Mouse (Mus musculus): ENCODE data around the gene Cmip.

Cmip gene

GRCm38 (mm10) chr8:117464525-117464924 is 207.7 kb downstream of the Cmip start:
- no peak for DNase-seq (ENCODE audit: low spot score in 2 of 2)

GRCm38 (mm10) chr8:117465250-117465649 is 208.4 kb downstream of the Cmip start:
- peak in 1 of 2 experiments; percentile 61 for DNase-seq (ENCODE audit: low spot score in 2 of 2)

DNA sequence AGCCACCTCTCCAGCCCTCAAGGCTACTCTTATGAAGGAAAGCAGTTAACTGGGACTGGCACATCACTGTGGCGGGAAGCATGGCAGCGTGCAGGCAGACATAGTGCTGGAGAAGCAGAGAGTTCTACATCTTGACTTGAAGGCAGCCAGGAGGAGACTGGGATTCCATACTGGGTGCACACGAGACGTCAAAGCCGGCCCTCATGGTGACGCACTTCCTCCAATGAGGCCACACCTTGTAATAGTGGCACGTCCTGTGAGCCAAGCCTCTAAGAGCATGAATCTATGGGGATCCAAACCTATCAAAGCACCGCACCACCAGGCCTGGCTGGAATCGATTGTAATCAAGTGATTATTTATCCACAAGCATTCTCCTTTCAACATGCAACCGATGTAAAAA is 210.6 kb downstream of the Cmip start:
- DNase-seq (ENCODE audit: low spot score in 2 of 2): no peak

- no peak for DNase-seq (ENCODE audit: low spot score in 2 of 2)
These were observed 212.8 kb downstream of the Cmip start for GRCm38 (mm10) chr8:117469431-117470341.

DNA sequence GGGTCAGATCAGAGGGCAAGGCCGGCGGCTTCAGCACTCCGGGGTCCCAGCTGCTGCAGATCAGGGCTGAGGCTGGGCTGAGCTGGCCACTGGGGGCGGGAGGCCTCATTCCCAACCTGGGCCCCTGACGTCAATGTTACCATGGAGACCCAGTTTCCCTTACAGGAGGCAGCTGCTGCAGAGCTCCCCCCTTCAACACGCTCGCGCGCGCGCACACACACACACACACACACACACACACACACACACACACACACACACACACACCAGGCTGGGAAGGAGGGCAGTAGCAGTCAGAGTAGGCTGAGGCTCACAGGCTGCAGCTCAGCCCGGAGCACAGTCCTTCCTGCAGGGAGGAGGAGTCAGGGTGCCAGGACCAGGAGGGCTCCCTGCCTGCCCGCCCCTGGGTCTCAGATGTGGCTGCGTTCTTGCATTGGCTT is 213.5 kb downstream of the Cmip start:
- DNase-seq (ENCODE audit: low spot score in 2 of 2): peak; percentile 86 to 92

GRCm38 (mm10) chr8:117471174-117471573 is 214.3 kb downstream of the Cmip start:
- DNase-seq (ENCODE audit: low spot score in 2 of 2): peak; percentile 74 to 77

- no peak for DNase-seq (ENCODE audit: low spot score in 2 of 2)
These were observed 214.8 kb downstream of the Cmip start for GRCm38 (mm10) chr8:117471655-117472054.

GRCm38 (mm10) chr8:117472332-117472731 is 215.5 kb downstream of the Cmip start:
- no peak for DNase-seq (ENCODE audit: low spot score in 2 of 2)

DNA sequence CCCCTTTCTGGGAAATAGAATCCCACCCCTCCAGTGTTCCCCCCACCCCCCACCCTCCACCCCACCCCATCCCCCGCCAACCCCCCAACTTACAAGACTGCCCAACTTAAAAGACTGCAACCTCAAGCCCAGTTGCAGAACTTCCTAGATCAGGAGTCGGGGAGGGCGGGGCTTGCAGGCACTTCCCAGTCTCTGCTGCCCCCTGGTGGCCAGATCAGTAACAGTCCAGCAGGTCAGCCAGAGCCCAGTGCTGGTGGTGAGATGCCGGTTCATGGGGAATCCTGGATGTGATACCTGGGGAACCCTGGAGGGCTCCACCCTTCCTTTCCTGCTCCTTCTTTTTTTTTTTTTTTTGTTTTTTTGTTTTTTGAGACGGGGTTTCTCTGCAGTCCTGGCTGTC is 218.1 kb downstream of the Cmip start:
- peak; percentile 90 to 91 for DNase-seq (ENCODE audit: low spot score in 2 of 2)

- no peak for DNase-seq (ENCODE audit: low spot score in 2 of 2)
These were observed 219.0 kb downstream of the Cmip start for GRCm38 (mm10) chr8:117475819-117476218.

- no peak for DNase-seq (ENCODE audit: low spot score in 2 of 2)
These were observed 221.2 kb downstream of the Cmip start for GRCm38 (mm10) chr8:117478082-117478481.

DNA sequence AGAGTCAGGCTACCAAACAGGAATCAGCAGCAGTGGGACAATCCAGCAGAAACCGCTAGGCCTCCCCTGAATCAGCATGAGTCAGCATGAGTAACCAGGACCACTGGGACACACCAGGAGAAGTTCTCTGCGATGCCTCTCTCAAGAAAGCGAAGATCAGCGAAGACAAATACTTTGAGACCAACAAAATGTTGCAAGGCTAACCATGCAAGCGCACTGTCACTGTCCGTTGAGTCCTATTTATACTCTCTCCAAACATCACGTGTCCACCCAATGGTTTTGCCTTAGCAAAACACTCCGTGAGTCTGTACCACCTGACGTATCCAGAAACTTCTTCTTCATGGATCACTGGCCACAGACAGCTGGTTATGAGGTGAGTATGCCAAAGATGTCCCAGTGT is 223.1 kb downstream of the Cmip start:
- DNase-seq (ENCODE audit: low spot score in 2 of 2): no peak

- no peak for DNase-seq (ENCODE audit: low spot score in 2 of 2)
These were observed 223.7 kb downstream of the Cmip start for GRCm38 (mm10) chr8:117480516-117480915.

DNA sequence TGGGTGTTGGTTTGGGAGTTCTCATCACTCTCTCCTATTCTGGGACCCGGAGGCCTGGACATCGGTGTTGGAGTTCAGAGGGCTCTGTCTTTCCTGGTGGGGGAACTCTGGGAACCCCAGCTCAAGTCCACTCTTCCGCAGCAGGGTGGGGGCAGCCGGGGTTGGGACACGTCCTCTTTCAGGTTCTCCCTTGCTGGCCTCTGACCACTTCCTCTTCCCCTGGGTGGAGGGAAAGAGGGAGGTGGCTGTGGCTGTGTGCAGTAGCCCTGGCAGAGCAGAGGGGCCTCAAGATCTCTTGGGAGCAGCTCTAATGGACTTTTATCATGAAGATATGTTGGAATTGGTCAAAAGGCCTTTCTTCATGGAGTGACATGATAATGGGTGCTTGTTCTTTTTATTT is 225.0 kb downstream of the Cmip start:
- DNase-seq (ENCODE audit: low spot score in 2 of 2): no peak

DNA sequence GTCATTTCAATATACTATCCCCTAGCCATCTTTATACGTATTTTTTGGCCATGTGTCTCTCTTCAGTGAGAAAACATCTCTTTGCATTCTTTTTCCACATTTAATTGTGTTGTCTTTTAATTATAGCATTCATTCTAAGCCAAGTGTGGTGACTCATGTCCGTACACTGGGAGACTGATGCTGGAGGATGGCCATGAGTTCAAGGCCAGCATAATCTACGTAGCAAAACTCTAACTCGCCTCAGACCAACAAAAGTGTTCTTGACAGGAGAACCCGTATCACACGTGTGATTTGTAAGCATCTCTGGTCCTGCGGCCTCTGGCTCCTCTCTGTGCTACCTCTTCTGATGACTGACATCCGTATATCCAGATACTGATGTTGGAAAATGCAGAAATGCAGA is 227.9 kb downstream of the Cmip start:
- no peak for DNase-seq (ENCODE audit: low spot score in 2 of 2)

GRCm38 (mm10) chr8:117485316-117485715 is 228.5 kb downstream of the Cmip start:
- no peak for DNase-seq (ENCODE audit: low spot score in 2 of 2)

GRCm38 (mm10) chr8:117488246-117489005 is 231.6 kb downstream of the Cmip start:
- no peak for DNase-seq (ENCODE audit: low spot score in 2 of 2)

DNA sequence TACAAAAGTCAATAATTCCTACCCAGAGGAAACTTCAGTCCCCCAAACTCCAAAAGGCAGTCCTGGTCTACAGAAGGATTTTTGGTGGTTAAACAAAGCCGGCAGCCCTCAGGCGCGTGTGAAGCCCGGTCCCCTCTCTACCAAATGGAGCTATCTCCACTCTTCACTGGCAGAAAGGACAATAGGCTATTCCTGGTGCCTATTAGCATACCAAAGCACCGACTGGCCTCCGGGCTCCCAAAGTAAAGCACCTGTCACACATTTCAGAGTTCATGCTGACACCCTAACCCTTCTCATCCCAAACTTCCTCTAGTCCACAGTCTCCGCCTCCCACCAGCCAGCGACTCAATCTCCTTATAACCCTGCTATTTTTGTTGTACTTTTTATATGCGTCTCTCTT is 236.7 kb downstream of the Cmip start:
- DNase-seq (ENCODE audit: low spot score in 2 of 2): no peak

GRCm38 (mm10) chr8:117494874-117495273 is 238.0 kb downstream of the Cmip start:
- DNase-seq (ENCODE audit: low spot score in 2 of 2): no peak

- DNase-seq (ENCODE audit: low spot score in 2 of 2): no peak
These were observed 241.5 kb downstream of the Cmip start, which contains the start of gene Plcg2 for GRCm38 (mm10) chr8:117498179-117498914. Gene Plcg2, plus strand, starts transcription at chr8:117498291.

DNA sequence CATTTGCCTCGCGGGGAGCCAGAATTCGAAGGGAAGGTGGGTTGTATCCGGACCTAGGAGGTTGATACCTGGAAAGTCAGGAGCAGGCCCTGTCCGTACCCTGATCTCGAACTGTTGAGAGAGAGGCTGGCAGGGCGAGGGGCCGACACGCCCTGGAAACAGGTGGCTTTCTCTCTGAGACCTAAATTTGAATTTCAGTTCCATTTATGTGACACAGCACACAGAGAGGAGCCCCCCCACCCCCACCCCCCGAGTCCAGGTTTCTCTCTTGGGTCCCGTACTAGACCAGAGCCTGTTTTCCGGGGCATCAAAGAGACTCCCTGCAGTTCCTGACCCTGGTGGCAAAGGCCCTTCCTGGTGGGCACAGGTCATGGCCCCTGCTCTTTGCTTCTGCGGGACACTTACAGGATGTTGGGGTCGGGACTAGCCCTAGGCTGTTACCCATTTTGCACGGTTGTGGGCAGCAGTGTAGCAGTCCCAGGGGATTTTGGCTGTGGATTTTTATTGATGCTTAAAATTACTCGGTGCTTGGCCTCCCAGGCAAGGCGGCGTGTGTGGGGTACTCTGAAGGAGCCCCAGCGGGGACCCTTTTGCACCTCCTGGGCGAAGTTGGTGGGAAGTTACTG is 242.2 kb downstream of the Cmip start:
- DNase-seq (ENCODE audit: low spot score in 2 of 2): no peak

All from frontal cortex, postnatal 36 days (tissue).